Mouse (Mus musculus) spleen, postnatal 14 days (tissue): ENCODE data around the gene Kcne1.
A peak's percentile ranks its signal among the peaks of the same experiment; 100 is the strongest.

Experiments
- DNase-seq, 2 experiments: peaks; one replicate each; pipeline ENCODE4 v3.0.0; 2021 to 2022; ENCODE audit warnings: low spot score in 2 of 2

Kcne1 gene

GRCm38 (mm10) chr16:92359229-92359628 lies at the start of gene Kcne1:
Gene Kcne1, minus strand, starts transcription at chr16:92359468.
- no peak for DNase-seq

- no peak for DNase-seq
Observed at GRCm38 (mm10) chr16:92407883-92408282, 48.6 kb upstream of the Kcne1 start.

- DNase-seq, result no peak
Observed at GRCm38 (mm10) chr16:92404141-92404540, 44.9 kb upstream of the Kcne1 start.

- DNase-seq, result no peak
Observed at GRCm38 (mm10) chr16:92403069-92403468, 43.8 kb upstream of the Kcne1 start.

- DNase-seq, result no peak
Observed at GRCm38 (mm10) chr16:92402216-92402615, 42.9 kb upstream of the Kcne1 start.

GRCm38 (mm10) chr16:92401206-92401605 lies 41.9 kb upstream of the Kcne1 start:
- no peak for DNase-seq

- DNase-seq, result peak in 1 of 2 experiments; percentile 6
Observed at GRCm38 (mm10) chr16:92399490-92400458, 40.5 kb upstream of the Kcne1 start.

GRCm38 (mm10) chr16:92398574-92399118 lies 39.4 kb upstream of the Kcne1 start:
- no peak for DNase-seq

- no peak for DNase-seq
Observed at GRCm38 (mm10) chr16:92397745-92398573, 38.7 kb upstream of the Kcne1 start.

- DNase-seq, result no peak
Observed at GRCm38 (mm10) chr16:92393732-92394131, 34.5 kb upstream of the Kcne1 start.

GRCm38 (mm10) chr16:92387692-92388091 lies 28.4 kb upstream of the Kcne1 start:
- DNase-seq, result no peak

- peak; percentile 13 to 56 for DNase-seq
Observed at GRCm38 (mm10) chr16:92385062-92385461, 25.8 kb upstream of the Kcne1 start.

- DNase-seq, result no peak
Observed at GRCm38 (mm10) chr16:92383412-92383811, 24.1 kb upstream of the Kcne1 start.

- DNase-seq, result no peak
Observed at GRCm38 (mm10) chr16:92382508-92382907, 23.2 kb upstream of the Kcne1 start.

GRCm38 (mm10) chr16:92381092-92381491 lies 21.8 kb upstream of the Kcne1 start:
- DNase-seq, result no peak

- DNase-seq, result no peak
Observed at GRCm38 (mm10) chr16:92376976-92377375, 17.7 kb upstream of the Kcne1 start.

GRCm38 (mm10) chr16:92371623-92372022 lies 12.4 kb upstream of the Kcne1 start:
- no peak for DNase-seq

GRCm38 (mm10) chr16:92369260-92369659 lies 10.0 kb upstream of the Kcne1 start:
- no peak for DNase-seq

GRCm38 (mm10) chr16:92365477-92365876 lies 6.2 kb upstream of the Kcne1 start:
- DNase-seq, result no peak

- no peak for DNase-seq
Observed at GRCm38 (mm10) chr16:92360711-92361110, 1.4 kb upstream of the Kcne1 start.

GRCm38 (mm10) chr16:92358734-92359133 lies 534 bp downstream of the Kcne1 start:
- DNase-seq, result no peak

- DNase-seq, result no peak
Observed at GRCm38 (mm10) chr16:92357566-92357965, 1.7 kb downstream of the Kcne1 start.
